Mouse (Mus musculus): Measurements from ENCODE around the gene Taf1d.
A peak's percentile ranks its signal among the peaks of the same experiment; 100 is the strongest.
"Not testable (repeated sequence)": the region's sequence is repeated elsewhere in the genome, so short reads cannot be mapped to it uniquely, and the experiment has no call there.

Taf1d gene

DNA sequence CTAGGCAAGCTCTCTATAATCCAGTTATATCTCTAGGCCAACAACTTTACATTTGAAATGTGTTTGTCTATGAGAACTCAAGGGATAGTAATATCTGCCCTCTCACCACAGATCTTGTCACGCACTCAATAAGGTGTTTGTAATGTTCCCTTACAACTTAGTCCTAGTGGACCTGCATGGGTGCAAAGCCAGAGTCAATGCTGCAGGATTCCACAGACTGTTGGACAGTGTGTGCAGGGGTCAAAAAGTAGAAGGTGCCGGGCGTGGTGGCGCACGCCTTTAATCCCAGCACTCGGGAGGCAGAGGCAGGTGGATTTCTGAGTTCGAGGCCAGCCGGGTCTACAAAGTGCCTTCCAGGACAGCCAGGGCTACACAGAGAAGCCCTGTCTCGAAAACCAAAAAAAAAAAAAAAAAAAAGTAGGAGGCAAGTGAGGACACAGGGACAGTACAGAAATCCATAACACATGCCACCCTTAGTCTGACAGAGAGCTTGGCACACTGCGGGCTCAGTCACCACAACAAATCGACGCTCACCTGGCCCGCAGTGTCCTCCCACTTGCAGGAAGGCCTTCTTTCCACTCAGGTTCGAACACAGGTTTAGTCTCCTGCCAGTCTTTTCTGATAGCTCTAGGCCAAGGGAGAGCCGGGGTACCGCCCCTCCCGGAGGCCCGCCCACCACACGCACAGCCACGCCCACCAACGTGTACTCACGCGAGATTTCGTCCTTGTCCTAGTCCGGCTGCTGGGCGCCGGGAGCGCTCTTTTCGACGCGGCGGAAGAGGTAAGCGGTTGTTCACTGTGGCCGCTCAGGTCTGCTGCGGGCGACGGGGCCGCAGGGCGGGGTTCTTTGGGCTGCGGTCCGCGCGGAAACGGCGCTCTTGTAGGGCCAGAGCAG, at the start of gene Taf1d:
TSS of gene Taf1d (plus strand) at position 712 of the 895 bp plus-strand sequence.
- peak; percentile 94 for DNase-seq (ENCODE audit: low spot score)

DNA sequence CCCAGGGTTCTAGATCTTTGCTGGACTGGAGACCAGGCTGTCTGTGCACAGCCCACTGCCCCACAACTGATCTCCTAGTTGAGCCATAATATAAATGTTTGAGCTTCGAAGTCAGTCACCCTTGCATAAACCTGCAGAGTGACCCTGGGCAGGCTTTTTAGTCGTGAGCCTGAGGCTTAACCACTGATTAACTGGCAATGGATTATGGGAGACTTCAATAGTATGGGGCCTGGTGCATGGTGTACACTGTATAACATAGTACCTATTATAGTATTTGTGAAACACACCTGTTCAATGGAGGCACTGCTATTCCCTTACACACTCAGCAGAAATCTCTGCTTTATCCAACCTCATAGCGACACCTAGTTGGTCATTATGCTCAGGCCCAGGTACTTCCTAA, 49.8 kb upstream of the Taf1d start:
- no peak for DNase-seq (ENCODE audit: low spot score)

DNA sequence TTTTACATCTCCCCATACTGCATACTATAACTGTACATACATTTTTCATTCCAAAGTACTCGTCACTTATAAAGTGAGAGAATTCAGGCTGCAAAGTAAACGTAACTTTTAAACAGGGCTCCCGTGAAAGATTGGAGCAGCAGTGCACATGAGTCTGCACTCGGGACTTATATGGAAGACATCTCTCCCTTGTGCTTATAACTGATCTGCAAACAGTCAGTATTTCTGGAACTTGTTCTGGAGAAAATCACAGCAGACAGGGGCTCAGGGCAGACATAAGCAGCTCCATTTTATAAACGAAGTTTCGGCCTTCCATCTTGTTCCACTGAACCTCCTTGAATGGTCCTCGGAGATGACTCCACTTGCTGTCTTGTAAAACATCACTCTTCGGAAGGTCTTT, 44.0 kb upstream of the Taf1d start:
- DNase-seq (ENCODE audit: low spot score): no peak

DNA sequence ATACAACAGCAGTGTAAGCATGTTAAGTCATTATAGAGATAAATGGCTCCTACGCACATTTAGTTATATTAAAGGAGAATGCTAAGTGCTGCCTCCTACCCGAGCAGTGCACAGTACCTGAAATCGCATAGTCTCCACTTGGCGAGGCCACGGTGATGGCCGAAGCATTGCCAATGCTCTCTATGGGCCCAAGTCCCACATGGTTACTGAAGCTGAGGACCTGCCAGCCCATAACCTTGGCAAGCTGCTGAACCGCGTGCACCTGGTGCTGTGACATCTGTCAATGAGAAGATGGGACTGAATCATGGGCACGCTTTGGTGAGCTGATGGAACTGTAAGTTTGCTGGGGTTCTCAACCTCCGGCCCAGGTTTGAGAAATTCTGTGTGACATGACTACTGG, 42.5 kb upstream of the Taf1d start:
- no peak for DNase-seq (ENCODE audit: low spot score)

DNA sequence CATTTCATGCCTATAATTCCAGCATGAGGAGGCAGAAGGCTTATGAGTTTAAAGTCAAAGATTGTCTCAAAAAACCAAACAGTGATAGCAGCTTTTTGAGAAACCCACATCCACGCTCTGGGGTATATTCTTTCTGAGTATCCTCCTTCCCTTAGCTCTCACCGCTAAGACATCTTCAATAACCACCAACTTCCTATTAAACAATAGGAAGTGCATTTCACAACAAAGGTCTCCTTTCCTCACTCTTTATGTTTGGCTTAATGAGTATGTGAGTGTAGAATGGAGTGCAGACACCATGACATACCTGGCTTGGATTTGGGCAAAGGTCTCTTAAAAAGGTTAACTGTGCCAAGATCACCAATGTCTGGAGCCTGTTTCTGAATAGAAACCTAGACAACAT, 32.0 kb upstream of the Taf1d start:
- no peak for DNase-seq (ENCODE audit: low spot score)

DNA sequence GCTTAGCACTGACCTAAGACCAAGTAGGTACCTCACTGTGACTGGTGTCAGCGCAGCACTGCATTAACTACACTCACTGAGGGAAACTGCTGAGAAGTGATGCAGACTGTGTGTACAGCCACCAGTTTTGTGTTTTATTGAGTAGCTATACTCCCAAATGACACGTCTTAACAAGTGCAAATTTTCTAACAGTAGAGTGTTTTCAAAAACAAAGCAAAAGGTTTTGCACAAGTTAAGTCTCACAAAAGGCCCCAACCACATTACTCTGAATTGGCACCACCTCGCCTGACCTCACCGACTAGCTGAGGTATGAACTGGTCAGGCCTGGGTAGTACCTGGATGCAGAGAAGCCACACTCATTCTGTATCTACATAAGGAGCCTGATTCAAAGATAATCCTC, 29.2 kb upstream of the Taf1d start:
- no peak for DNase-seq (ENCODE audit: low spot score)

DNA sequence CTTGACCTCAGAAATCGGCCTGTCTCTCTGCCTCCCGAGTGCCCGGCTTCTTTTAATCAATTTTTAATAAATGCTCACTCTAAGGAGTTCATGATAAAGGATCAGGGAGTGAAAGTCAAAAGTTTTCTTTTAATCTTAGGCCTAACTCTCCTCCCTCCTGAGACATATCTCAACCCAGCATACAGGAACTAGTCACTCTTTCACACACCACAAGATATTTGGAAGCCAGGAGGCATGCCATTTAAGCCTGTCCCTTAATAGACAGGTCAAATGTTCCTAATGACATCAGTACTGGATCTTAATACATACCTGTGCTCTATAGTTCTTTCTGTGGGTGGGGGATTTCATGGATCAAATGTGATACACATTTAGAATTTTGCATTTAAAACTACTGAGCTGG, 27.7 kb upstream of the Taf1d start:
- DNase-seq (ENCODE audit: low spot score): no peak

DNA sequence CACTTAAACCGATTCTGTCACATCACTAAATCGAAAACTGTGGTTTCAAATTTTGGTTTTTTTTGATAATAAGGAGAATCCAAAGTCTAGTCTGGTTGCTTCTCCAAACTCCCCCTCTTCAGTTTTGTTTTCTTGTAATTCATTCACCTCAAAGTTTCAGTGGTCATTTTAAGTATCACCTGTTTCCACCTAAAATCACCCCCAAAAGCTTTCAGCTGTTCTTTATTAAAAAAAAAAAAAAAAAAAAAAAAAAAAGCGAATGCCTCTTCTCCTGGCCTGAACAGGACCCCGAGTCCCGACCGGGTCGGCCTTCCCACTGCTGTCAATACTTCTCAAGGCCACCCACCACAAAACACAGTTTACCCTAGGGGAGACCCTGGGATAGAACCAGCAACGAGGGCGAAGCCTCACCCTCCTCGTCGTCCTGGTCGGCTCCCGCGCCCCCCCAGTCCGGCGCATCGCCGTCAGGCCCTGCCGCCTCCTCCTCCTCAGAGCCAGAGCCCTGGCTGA, 26.8 kb upstream of the Taf1d start:
- no peak for DNase-seq (ENCODE audit: low spot score)

DNA sequence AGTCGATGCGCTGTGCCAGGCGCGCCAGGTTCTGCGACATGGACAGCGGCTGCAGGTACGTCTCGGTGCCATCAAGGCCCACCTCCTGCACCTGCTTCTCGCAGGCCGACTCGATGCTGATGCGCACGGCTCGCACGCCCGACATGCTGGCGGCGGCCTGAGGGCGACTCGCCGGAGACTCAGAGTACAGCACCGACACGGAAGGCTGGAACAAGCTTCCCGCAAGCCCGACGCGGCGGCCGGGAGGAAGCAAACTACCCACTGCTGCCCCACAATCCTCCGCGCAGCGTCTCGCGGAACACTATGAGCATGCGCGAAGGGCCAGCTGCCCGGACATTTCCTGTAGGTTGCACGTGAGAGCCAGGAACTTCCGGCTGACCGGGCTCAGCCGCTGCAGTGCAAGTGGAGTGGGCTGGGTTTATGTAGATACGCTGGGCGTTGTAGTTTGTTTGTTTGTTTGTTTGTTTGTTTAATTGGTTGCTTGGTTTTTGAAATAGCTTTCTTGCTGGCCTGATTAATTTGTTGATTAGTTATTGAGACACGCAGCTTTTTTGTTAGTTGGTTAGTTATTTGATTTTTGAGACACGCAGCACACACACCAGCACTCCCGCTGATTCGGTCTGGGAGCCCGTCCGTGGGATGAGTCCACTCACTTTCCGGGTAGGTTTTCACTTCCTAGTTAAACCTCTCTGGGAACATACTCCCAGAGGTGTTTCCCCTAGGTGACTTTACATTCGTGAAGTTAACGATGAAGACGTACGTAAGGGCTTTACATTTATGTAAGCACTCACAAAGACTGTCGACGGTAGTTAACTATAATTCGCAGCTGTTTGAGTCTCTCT, 26.1 kb upstream of the Taf1d start, which contains the start of gene Med17:
TSS of gene Med17 (minus strand) at position 283 of the 842 bp plus-strand sequence.
- peak; percentile 96 for DNase-seq (ENCODE audit: low spot score)

DNA sequence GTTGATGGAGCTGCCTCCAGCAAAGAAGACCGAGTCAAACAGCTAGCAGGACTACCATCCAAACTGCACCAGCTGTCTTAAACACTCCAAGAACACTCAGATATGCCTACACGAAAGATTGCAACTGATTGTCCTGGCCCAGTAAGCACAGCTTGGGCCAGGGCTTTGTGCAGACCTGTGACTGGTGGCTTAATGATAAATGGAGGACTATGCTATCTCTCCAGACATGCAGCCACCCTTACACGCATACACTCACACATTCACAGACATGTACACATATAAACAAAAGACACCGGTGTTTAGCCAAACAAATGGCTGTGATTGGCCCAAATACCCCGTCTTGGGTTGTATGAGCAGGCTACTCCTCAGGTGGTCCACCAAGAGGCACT, 25.5 kb upstream of the Taf1d start:
- DNase-seq (ENCODE audit: low spot score): no peak

DNA sequence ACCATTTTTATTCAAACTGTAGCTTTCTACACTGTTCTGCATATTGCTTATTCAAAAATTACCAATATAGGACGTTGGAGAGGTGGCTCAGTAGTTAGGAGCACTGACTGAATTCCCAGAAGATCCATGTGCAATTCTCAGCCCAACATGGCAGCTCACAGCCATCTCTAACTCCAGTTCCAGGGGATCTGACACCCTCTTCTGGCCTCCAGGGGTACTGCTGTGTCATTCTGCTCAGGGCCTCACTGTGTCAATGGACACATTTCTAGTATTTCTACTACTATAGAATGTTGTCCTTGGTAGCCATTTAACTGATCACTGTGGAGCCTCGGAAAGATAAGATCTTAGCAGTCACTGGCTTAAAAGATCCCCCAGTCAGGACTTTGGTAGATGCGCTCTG, 20.6 kb upstream of the Taf1d start:
- no peak for DNase-seq (ENCODE audit: low spot score)

DNA sequence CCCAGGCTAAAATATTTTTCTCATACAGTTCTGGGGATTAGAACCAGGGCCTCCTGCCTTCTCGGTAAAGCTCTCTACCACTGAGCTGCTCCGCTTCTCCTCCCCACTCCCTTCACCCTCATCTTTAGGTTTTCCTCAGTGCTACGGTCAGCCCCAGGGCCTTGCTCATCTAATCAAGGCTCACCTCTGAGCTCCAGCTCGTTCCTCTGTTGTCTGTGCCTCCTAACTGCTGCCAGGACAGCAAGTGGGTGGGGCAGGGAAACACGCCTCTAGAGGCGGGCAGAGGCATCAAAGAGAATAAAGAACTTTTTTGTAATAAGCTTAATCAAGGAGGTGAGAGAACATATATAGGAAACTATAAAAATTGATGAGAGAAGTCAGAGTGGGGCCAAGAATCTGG, 18.2 kb upstream of the Taf1d start:
- no peak for DNase-seq (ENCODE audit: low spot score)

DNA sequence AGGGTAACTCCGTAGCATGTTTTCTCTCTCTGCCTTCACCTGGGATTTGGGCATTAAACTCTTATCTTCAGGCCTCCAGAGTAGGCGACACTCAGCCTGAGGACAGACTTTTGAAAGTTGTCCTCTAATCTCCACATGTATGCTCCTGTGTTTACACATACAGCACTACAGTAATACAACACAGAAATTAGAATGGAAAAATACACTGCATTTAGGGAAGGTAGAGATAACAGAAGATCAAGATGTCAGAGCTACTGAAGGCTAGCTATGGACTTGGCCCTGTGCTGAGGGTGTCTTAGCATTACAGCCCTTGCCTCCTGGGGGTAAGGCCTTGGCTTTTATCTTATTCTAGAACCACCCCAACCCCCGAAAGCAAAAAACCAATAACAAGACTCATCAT, 17.6 kb upstream of the Taf1d start:
- DNase-seq (ENCODE audit: low spot score): no peak

DNA sequence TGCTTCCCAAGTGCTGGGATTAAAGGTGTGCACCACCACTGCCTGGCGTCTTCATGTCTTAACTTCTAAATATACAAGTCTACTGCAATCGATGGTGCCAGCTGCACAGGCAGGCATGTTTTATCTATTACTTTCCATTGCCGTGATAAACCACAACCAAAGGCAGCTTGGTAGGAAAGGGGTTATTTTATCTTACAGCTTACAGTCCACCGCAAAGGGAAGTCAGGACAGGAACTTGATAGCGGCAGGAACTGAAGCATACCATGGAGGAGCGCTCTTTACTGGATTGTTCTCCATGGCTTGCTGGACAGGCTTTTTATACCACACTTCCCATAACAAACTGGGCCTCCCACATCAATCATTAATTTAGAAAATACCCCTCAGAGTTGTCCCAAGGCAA, 16.8 kb upstream of the Taf1d start:
- no peak for DNase-seq (ENCODE audit: low spot score)

DNA sequence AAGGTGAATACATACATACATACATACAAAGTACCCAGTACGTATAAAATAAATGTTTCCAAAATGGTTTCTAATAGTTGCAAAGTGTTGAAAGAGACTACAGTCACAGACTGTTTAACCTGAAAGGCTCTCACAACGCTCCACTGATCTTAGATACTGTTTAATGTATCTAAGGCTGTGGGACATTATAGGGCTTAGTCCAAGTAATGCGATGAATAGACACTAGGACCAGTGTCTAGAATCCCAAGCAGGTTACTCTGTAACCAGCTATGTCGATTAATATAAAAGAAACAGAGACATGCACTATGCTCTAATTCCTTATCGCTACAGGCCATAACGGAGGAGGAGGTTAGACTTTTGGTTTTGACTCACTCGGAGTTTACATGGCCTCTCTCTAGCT, 8.9 kb upstream of the Taf1d start:
- DNase-seq (ENCODE audit: low spot score): no peak

DNA sequence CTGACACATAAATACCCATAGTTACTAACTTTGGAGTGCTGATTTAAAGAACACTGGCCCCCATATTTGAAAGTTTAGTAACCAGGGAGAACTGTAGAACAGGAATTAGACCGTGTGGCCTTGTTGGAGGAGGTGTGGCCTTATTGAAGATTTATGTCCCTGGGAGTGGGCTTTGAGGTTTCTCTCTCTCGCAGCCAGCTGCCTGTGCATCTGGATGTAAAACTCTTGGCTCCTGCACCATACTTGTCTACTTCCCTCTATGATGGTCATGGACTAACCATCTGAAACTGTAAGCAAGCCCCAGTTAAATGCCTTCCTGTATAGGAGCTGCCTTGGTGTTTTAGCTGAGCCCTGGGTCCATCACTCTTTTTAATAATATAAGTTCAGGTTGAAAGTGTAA, 7.6 kb upstream of the Taf1d start:
- DNase-seq (ENCODE audit: low spot score): no peak

DNA sequence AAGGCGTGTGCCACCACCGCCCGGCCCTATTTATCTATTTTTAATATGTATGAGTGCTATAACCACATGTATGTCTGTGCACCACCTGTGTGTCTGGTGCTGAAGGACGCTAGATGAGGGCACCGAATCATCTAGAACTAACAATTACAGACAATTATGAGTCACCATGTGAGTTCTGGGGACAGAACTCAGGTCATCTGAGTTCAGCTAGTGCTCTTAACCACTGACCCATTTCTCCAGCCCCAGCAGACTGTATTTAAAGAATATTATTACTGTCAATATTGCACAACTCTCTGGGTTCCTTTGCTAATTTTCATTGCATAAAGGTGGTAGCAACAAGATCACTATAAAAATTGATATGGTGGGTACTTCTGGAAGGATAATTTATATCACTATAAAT, 6.0 kb upstream of the Taf1d start:
- no peak for DNase-seq (ENCODE audit: low spot score)

DNA sequence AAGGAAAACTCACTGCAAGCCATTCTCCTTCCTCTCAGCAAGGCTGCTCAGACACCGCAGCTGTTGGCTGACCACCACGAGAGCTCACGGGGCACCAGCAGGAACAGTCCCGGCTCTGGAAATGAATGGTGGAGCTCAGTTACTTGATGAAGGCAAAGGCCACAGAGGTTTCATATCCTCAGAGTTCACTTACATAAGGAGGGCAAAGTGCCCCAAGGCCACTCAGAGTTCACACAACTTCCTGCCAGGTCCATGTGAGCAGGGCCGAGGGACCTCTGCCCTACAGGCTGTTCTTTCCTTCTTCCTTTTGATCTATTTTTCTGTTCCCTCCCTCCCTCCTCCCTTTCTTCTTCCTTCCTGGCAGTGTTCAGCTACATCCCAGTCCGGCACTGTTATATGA, 4.6 kb upstream of the Taf1d start:
- DNase-seq (ENCODE audit: low spot score): peak; percentile 88

DNA sequence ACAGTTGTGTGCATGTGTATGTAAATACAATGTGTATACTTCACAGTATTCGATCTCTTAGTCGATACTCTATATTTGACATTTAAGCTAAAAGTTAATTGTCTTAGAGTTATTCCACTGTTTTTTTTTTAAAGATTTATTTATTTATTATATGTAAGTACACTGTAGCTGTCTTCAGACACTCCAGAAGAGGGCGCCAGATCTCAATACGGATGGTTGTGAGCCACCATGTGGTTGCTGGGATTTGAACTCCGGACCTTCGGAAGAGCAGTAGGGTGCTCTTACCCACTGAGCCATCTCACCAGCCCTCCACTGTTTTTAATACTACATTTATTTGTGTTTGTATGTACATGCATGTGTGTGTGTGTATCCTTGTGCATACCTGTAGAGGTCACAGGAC, 4.0 kb upstream of the Taf1d start:
- DNase-seq (ENCODE audit: low spot score): not testable (repeated sequence)

DNA sequence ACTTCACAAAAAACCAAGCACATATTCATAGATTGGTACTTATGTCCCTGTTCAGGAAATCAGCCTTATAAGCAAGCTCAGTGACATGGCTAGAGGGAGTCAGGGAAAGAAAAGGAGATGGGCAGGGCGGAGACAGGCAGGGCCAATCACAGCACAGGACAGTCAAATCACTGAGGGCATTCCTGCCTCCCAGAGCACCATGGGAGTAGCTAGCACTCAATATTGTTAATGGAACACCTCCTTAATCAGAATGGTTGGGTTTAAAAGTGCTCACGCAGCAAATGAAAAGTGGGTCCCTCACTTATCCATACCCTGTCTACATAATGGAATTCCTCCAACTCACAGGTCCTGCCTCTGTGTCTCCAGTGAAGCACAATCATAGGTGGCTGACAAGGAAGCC, 3.1 kb upstream of the Taf1d start:
- no peak for DNase-seq (ENCODE audit: low spot score)

DNA sequence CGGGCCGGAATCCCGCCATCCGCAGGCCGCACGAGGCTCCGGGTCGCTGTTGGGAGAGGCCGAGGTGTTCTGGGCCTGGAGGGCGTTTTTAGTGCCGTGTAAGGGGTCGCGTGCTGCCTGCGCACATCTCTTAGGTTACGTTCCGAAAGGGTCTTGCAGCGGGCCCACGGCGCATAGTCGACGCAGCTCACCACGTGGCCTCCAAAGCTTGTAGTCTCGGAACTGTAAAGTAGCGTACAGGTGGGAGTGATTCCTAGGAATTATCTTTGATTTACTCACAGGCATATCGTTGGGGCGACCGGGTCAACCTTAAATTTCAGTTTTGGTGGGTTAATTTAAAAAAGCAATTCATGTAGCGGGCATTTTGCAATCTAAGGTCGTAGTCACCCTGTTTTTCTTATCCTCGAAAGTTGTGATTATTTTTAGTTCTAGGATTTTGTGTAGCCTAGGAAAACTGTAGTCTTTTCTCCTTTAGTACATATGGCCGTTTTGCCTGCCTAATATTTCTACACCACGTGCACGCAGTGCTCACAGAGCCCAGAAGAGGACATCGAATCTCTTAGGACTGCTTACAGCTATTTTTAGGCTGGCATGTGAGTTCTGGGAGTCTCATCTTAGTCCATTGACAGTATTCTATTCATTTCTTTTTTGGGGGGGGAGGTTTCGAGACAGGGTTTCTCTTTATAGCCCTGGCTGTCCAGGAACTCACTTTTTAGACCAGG, 545 bp downstream of the Taf1d start, which contains the start of gene 4931406C07Rik:
TSS of gene 4931406C07Rik (minus strand) at position 51 of the 722 bp plus-strand sequence.
- peak; percentile 59 for DNase-seq (ENCODE audit: low spot score)

DNA sequence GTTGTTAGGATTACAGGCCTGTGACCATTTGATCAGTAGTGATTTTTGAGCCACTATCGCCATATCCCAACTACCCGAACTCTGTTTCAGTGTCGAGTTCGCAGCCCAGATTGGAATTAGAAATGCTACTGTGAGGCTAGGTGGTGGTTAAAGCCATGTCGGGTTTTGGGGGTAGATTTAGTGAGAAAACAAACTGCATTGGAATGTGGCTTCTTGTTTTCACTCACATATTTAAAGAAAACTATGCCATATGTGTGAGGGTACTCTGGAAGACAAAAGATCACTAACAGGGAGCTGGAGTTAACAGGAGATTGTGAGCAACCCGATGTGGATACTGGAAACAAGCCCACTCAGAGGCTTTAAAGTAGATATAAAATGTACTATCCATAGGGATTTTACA, 1.2 kb downstream of the Taf1d start:
- no peak for DNase-seq (ENCODE audit: low spot score)
